Mouse (Mus musculus) hindbrain, embryonic 15.5 days (tissue): ENCODE measurements around the gene Vangl1. TPM values are rescaled to one million over a fixed set of nuclear protein-coding genes. Genes with fewer than 3 reads are reported as not detected.

Experiments
- polyA plus RNA-seq: library from polyadenylated mRNA; unstranded; fragments of >200 nt; fragmentation: Nextera tagmentation; extraction: Ambion mirVana; gene quantifications from 2 replicates; pipeline ENCODE4 v1.2.1, GENCODE M21; 2015

The Vangl1 gene
- polyA plus RNA-seq, 1 experiment from 2014 or later, result 9.1 TPM

Other genes with a start within 250 kb of the Vangl1 start
- 36.2 and 40.3 TPM in 2 replicates for gene Nhlh2, start 194.6 kb downstream of the Vangl1 start, polyA plus RNA-seq
- gene Casq2, start 118.3 kb downstream of the Vangl1 start, polyA plus RNA-seq, result 0.31 and 0.37 TPM in 2 replicates